Mouse (Mus musculus) G1E-ER4 (cell line): Measurements from ENCODE around the gene Igf2r. TPM values are rescaled to one million over a fixed set of nuclear protein-coding genes. Genes with fewer than 3 reads are reported as not detected.

Experiments used
- GATA1 ChIP-seq: IDR thresholded peaks from one replicate; pipeline ENCODE4 v1.8.0; 2012; ENCODE audit warnings: low read length, inconsistent platforms
- polyA plus RNA-seq: library from polyadenylated mRNA; stranded (reverse); fragments of >175 nt; gene quantifications from 2 replicates; pipeline ENCODE4 v1.2.3, GENCODE M21; 2012

The Igf2r gene
- polyA plus RNA-seq, 1 experiment = 7.4 TPM

GRCm38 (mm10) chr17:12718251-12718650 is 51.2 kb downstream of the Igf2r start:
- no peak for TF ChIP-seq GATA1

GRCm38 (mm10) chr17:12717445-12717844 is 52.0 kb downstream of the Igf2r start:
- TF ChIP-seq GATA1 = no peak

- no peak for TF ChIP-seq GATA1
Observed at GRCm38 (mm10) chr17:12715032-12715431, 54.4 kb downstream of the Igf2r start.

- no peak for TF ChIP-seq GATA1
Observed at GRCm38 (mm10) chr17:12714080-12714561, 55.3 kb downstream of the Igf2r start.

GRCm38 (mm10) chr17:12712993-12713392 is 56.5 kb downstream of the Igf2r start:
- TF ChIP-seq GATA1 = no peak

GRCm38 (mm10) chr17:12712191-12712590 is 57.3 kb downstream of the Igf2r start:
- TF ChIP-seq GATA1 = no peak

GRCm38 (mm10) chr17:12710976-12711375 is 58.5 kb downstream of the Igf2r start:
- TF ChIP-seq GATA1 = no peak

GRCm38 (mm10) chr17:12710050-12710780 is 59.2 kb downstream of the Igf2r start:
- no peak for TF ChIP-seq GATA1

GRCm38 (mm10) chr17:12708398-12708797 is 61.1 kb downstream of the Igf2r start:
- no peak for TF ChIP-seq GATA1

- TF ChIP-seq GATA1 = no peak
Observed at GRCm38 (mm10) chr17:12706590-12707049, 62.8 kb downstream of the Igf2r start.

- no peak for TF ChIP-seq GATA1
Observed at GRCm38 (mm10) chr17:12702901-12703300, 66.6 kb downstream of the Igf2r start.

- no peak for TF ChIP-seq GATA1
Observed at GRCm38 (mm10) chr17:12700373-12700772, 69.1 kb downstream of the Igf2r start.

- no peak for TF ChIP-seq GATA1
Observed at GRCm38 (mm10) chr17:12691899-12692298, 77.6 kb downstream of the Igf2r start.

- no peak for TF ChIP-seq GATA1
Observed at GRCm38 (mm10) chr17:12689537-12689936, 79.9 kb downstream of the Igf2r start.

GRCm38 (mm10) chr17:12688427-12689110 is 80.9 kb downstream of the Igf2r start:
- TF ChIP-seq GATA1 = no peak

GRCm38 (mm10) chr17:12684928-12685624 is 84.4 kb downstream of the Igf2r start:
- TF ChIP-seq GATA1 = no peak
